Mouse (Mus musculus) MEL (cell line): ENCODE results near the gene Gsn.

Experiments used
- MAZ ChIP-seq: IDR thresholded peaks from 2 replicates; pipeline ENCODE4 v1.6.1; 2012; ENCODE audit warnings: low read depth, mild to moderate bottlenecking, inconsistent platforms, low read length, improper control_type of control experiment
- ZNF384 ChIP-seq: IDR thresholded peaks from 2 replicates; pipeline ENCODE4 v1.6.1; 2012; ENCODE audit warnings: low read depth, mild to moderate bottlenecking, inconsistent platforms, low read length, improper control_type of control experiment

DNA sequence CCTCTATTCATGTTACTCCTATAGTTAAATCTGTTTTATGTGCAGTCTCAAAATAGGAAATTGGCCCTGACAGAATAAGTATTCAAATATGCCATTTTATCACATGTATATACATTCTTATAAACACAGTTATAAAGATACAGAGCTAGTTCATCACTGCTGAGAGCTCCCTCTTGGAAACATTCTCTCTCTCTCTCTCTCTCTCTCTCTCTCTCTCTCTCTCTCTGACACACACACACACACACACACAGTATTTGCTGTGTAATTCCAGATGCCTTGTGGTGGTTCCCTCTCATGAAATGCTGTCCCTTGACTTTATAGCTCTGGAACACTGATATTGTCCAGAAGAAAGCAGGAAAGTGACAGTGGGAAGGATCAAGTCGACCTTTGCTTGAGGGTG, 81.9 kb downstream of the Gsn start:
- TF ChIP-seq ZNF384 (no peak), MAZ (no peak)
